Mouse (Mus musculus) kidney, adult 2 months (tissue): ENCODE data around the gene Whrn. TPM values are rescaled to one million over a fixed set of nuclear protein-coding genes. Genes with fewer than 3 reads are reported as not detected.

ENCODE experiments used
- DNase-seq: peaks from one replicate; pipeline ENCODE4 v3.0.0; 2021
- H3K27ac ChIP-seq: fragments of 200-500 bp; 2 replicates; pipeline ENCODE4 v1.5.1; 2012; ENCODE audit warnings: low read depth, low read length, control low read depth, inconsistent platforms; ENCODE audit not compliant: insufficient read depth
- H3K27me3 ChIP-seq: fragments of 200-500 bp; replicated peaks from 2 replicates; pipeline ENCODE4 v1.6.1; 2012; ENCODE audit warnings: mild to moderate bottlenecking, moderate library complexity, low read length, inconsistent platforms; ENCODE audit not compliant: control insufficient read depth, insufficient read depth
- H3K36me3 ChIP-seq: fragments of 200-500 bp; 2 replicates; pipeline ENCODE4 v1.6.1; 2012; ENCODE audit warnings: mild to moderate bottlenecking, moderate library complexity, low read length, inconsistent platforms; ENCODE audit not compliant: control insufficient read depth, insufficient read depth
- H3K4me1 ChIP-seq: fragments of 200-500 bp; 2 replicates; pipeline ENCODE4 v1.6.1; 2011; ENCODE audit warnings: low read length; ENCODE audit not compliant: control insufficient read depth, insufficient read depth
- H3K4me3 ChIP-seq: fragments of 200-500 bp; 2 replicates; pipeline ENCODE4 v1.5.1; 2011; ENCODE audit warnings: mild to moderate bottlenecking, low read depth, low read length, control low read depth; ENCODE audit not compliant: insufficient read depth
- CTCF ChIP-seq: fragments of 200-500 bp; conservative IDR thresholded peaks from 2 replicates; pipeline ENCODE4 v1.5.1; 2011; ENCODE audit warnings: low read depth, mild to moderate bottlenecking, control low read depth, low read length, moderate library complexity, mixed read lengths; ENCODE audit not compliant: insufficient read depth, insufficient read length
- POLR2A ChIP-seq: fragments of 200-500 bp; IDR thresholded peaks from one replicate; pipeline ENCODE4 v1.6.1; 2011; ENCODE audit warnings: low read depth, low read length, control low read depth
- WGBS: fragments of 180-500 bp; shearing (Covaris S2); methylation state at CpG from one replicate; pipeline ENCODE4 v1.1.7; 2018; 5-methylcytosine and 5-hydroxymethylcytosine counted together
- polyA plus RNA-seq: library from polyadenylated mRNA; depleted of rRNA; stranded (reverse); fragments of >200 nt; gene quantifications from 2 replicates; pipeline ENCODE4 v1.2.3, GENCODE M21; 2012

Gene Whrn
- polyA plus RNA-seq, 1 experiment, result 20.3 TPM

DNA sequence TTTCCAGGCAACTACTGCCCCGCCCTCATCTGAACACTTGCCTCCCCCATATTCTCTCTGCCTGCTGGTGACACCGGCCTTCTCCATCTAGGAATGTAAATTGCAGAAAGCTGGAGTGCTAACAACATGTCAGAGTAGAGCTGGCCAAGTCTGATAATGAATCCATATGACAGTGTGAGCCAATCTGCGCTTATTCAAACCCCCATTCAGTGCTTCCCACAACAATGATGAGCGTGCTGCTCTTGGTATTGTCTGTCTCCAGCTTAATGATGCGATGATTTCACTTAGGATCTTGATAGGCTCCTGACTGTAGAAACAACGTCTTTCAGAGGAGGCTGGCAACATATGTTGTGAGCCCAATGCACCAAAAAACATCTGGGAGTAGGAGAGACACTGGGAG is 33.2 kb upstream of the Whrn start:
- no peak overlapping the region for H3K4me3 ChIP-seq
- WGBS, result 69% methylated on average over 6 of the region's 6 CpGs
- H3K27me3 ChIP-seq, result no peaks in the 10 kb centered on the region
- no peaks in the 10 kb centered on the region for H3K4me1 ChIP-seq
- H3K36me3 ChIP-seq, result no peaks in the 10 kb centered on the region
- no peak overlapping the region for H3K27ac ChIP-seq
- no peak for DNase-seq
- TF ChIP-seq CTCF (no peak), POLR2A (no peak)

- H3K36me3 ChIP-seq, result no peaks in the 10 kb centered on the region
- DNase-seq, result peak; percentile 14
- TF ChIP-seq CTCF (no peak), POLR2A (no peak)
- WGBS, result 84% methylated on average over 8 of the region's 8 CpGs
- H3K4me1 ChIP-seq, result no peaks in the 10 kb centered on the region
- H3K27me3 ChIP-seq, result no peaks in the 10 kb centered on the region
- no peak overlapping the region for H3K27ac ChIP-seq
- H3K4me3 ChIP-seq, result no peak overlapping the region
Measured at GRCm38 (mm10) chr4:63525514-63525913, 29.7 kb upstream of the Whrn start.

GRCm38 (mm10) chr4:63521813-63522419 is 26.1 kb upstream of the Whrn start:
- Histone ChIP-seq H3K4me1 (no peaks in the 10 kb centered on the region), H3K27me3 (no peaks in the 10 kb centered on the region), H3K4me3 (no peak overlapping the region), H3K27ac (no peak overlapping the region), H3K36me3 (no peaks in the 10 kb centered on the region)
- TF ChIP-seq POLR2A (no peak), CTCF (no peak)
- DNase-seq, result no peak
- 77% methylated on average over 2 of the region's 2 CpGs for WGBS

GRCm38 (mm10) chr4:63515021-63515420 is 19.2 kb upstream of the Whrn start:
- Histone ChIP-seq H3K4me3 (no peak overlapping the region), H3K27ac (no peak overlapping the region), H3K27me3 (no peaks in the 10 kb centered on the region), H3K4me1 (no peaks in the 10 kb centered on the region), H3K36me3 (no peaks in the 10 kb centered on the region)
- TF ChIP-seq POLR2A (no peak), CTCF (no peak)
- 79% methylated on average over 5 of the region's 5 CpGs for WGBS
- DNase-seq, result no peak

DNA sequence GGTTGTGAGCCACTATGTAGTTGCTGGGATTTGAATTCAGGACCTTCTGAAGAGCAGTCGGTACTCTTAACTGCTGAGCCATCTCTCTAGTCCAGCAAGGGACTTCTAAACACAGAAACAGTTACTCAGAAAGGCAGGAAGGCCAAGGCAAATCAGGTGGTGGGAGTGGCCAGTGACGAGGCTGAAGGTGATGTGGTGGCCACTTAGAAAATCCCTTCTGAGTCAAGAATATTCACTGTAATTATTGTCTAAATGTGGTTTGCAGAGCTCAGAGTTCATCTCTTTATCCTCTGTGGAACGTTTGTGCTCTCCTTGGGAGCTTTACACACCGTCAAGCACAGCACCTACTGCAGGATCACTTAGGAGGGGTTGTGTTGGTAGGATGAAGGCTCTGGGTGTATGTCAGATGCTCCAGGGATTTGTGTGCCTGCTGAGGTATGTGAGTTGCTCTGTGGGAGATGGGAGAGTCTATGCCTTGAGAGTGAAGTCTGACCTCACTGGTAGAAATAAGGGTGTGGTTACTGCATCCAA is 18.7 kb upstream of the Whrn start:
- Histone ChIP-seq H3K27me3 (no peaks in the 10 kb centered on the region), H3K27ac (no peak overlapping the region), H3K4me1 (no peaks in the 10 kb centered on the region), H3K36me3 (no peaks in the 10 kb centered on the region), H3K4me3 (no peak overlapping the region)
- WGBS, result 46% methylated on average over 4 of the region's 4 CpGs
- no peak for TF ChIP-seq POLR2A
- no peak for TF ChIP-seq CTCF
- DNase-seq, result peak; percentile 37

DNA sequence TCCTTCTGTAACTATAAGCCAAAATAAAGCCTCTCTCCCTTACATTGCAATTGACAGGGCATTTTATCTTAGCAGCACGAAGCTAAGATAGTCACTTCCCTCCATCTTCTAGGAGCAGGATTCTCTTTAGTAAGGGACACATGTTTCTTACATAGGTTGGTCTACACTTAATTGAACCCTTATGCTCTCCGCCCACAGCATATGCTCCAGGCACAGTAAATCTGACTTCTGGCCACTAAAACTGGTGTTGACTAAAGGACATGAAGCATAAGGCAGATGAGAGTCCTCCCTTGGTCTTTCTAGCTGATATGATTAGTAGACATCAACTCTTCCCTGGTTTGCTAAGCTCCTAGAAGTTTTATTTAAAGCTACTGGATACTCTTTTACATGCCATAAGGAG is 17.1 kb upstream of the Whrn start:
- Histone ChIP-seq H3K4me1 (no peaks in the 10 kb centered on the region), H3K27ac (no peak overlapping the region), H3K27me3 (no peaks in the 10 kb centered on the region), H3K4me3 (no peak overlapping the region), H3K36me3 (no peaks in the 10 kb centered on the region)
- WGBS, result 86% methylated on average over 2 of the region's 2 CpGs
- TF ChIP-seq CTCF, result no peak
- TF ChIP-seq POLR2A, result no peak
- no peak for DNase-seq

GRCm38 (mm10) chr4:63508232-63508631 is 12.4 kb upstream of the Whrn start:
- TF ChIP-seq POLR2A (no peak), CTCF (peak; percentile 85)
- Histone ChIP-seq H3K27me3 (no peaks in the 10 kb centered on the region), H3K27ac (no peak overlapping the region), H3K36me3 (no peaks in the 10 kb centered on the region), H3K4me3 (no peak overlapping the region), H3K4me1 (no peaks in the 10 kb centered on the region)
- peak; percentile 83 for DNase-seq
- 27% methylated on average over 4 of the region's 4 CpGs for WGBS

GRCm38 (mm10) chr4:63507478-63507877 is 11.7 kb upstream of the Whrn start:
- no peak for TF ChIP-seq POLR2A
- no peak for TF ChIP-seq CTCF
- 81% methylated on average over 5 of the region's 5 CpGs for WGBS
- Histone ChIP-seq H3K36me3 (no peaks in the 10 kb centered on the region), H3K27ac (no peak overlapping the region), H3K4me3 (no peak overlapping the region), H3K27me3 (no peaks in the 10 kb centered on the region), H3K4me1 (no peaks in the 10 kb centered on the region)
- DNase-seq, result no peak
